Mouse (Mus musculus) layer of hippocampus, adult 2 months (tissue): ENCODE data around the gene Izumo4. TPM values are rescaled to one million over a fixed set of nuclear protein-coding genes. Genes with fewer than 3 reads are reported as not detected.

Source experiments
- DNase-seq, 2 experiments: peaks; one replicate each; pipeline ENCODE4 v3.0.0; 2022; ENCODE audit warnings: low spot score in 2 of 2
- H3K27ac ChIP-seq: fragments of 200-600 bp; 2 replicates; pipeline ENCODE4 v1.8.1; 2022
- H3K4me3 ChIP-seq: fragments of 200-600 bp; 2 replicates; pipeline ENCODE4 v1.8.1; 2022; ENCODE audit warnings: mild to moderate bottlenecking
- CTCF ChIP-seq: fragments of 200-600 bp; conservative IDR thresholded peaks from 2 replicates; pipeline ENCODE4 v1.8.1; 2022; ENCODE audit warnings: antibody characterized with exemption, mild to moderate bottlenecking, moderate library complexity
- long read RNA-seq, 2 experiments: library from polyadenylated mRNA; stranded (forward); transcript quantifications; one replicate each; pipeline ENCODE4 v2.0.0; 2021; ENCODE audit warnings: borderline mapping rate in 2 of 2
- total RNA-seq, 2 experiments: library from RNA; stranded (reverse); gene quantifications; 2 replicates each; pipeline ENCODE4 v1.2.3; 2021

Gene Izumo4
- 10 to 100 TPM; 65.0 to 69.0 TPM for total RNA-seq
- long read RNA-seq, experiment 1, partial matches to known transcripts: 0 of 30 reads
- long read RNA-seq, experiment 1, other reads (novel, unspliced or antisense): 30 of 30 reads
- long read RNA-seq, experiment 2, partial matches to known transcripts: 1 of 23 reads
- long read RNA-seq, experiment 2, other reads (novel, unspliced or antisense): 22 of 23 reads

DNA sequence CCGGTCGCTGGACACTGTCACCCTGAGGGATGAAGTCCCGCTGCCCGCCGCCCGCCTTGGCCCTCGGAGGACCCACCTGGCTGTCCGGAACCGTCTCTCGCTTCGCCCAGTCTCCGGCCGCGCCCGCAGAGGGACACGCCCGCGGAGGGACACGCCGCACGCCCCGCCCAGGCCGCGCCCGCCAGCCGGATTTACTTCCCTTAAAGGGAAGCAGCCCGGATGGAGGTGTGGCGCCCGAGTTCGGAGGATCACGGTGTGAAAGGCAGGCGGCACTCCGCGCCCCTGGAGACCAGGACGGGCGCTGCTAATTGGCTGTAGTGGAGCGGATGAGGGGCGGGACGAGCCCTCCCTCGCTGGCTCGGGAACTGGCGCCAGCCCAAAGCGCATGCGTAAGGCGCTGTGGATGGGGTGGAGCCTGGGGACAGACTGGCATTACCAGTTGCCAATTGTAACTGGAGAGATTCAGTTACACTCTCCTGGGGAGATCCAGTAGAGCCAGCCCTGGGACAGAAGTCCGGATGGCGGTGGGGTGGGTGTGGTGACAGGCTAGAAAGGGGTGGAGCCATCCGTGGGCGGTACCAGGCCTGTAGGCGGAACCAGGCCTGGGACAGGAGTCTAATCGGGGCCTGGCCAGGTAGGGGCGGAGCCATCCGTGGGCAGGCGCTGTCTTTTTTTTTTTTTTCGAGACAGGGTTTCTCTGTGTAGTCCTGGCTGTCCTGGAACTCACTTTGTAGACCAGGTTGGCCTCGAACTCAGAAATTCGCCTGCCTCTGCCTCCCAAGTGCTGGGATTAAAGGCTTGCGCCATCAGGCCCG lies at the start of gene Izumo4, which contains the start of gene Mob3a:
TSS of gene Izumo4 (plus strand) at position 464 of the 815 bp plus-strand sequence.
TSS of gene Mob3a (minus strand) at position 257 of the 815 bp plus-strand sequence.
- DNase-seq: peak; percentile 98 to 100
- Histone ChIP-seq H3K27ac (peak within 1 kb of the TSS; percentile 91), H3K4me3 (peak within 1 kb of the TSS; percentile 81)
- TF ChIP-seq CTCF: peak; percentile 47

DNA sequence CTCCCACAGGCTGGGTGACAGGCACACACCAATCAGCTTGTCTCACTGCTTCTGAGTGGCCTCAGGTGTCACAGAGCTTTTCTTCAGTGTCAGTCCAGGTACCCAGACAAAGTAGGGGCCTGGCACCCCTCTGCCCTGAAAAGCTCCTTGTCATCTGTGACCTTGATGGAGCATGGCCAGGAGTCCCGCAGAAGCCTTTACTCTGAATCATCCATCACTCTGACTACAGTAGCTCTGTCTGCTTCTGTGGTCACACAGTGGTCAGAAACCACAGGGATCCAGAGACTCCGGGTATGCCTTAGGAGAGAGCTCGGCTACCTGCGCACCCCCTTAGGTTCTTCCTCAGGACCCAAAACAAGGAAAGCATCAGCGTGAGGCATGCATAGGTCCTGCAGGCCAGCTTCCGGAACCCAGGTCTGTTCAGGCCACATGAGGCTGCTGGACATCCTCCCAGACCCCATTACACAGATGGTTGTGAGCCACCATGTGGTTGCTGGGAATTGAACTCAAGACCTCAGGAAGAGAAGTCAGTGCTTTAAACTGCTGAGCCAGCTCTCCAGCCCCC lies 48.7 kb upstream of the Izumo4 start:
- no peak overlapping the region for H3K27ac ChIP-seq
- no peak for DNase-seq
- TF ChIP-seq CTCF: no peak
- no peak overlapping the region for H3K4me3 ChIP-seq

DNA sequence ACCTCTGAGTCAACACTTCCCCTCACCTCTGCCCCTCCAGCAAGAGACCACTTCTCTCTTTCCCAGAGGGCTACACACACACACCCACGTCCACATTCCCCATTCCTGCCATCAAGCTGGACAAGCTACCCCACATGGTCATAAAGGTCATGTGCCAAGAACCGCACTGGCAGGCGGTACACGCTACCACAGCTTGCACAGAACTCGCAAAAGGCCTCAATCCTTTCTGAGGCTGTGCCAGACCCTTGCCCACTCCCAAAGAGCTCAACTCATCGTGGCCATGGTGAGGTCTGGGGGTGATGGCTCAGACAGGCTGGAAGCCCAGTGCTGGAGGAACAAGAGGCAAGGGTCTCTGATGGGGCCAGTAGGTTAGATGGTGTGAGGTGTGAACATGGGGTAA lies 47.1 kb upstream of the Izumo4 start:
- H3K4me3 ChIP-seq: peak overlapping the region; percentile 77; the same call in 1 of the 2 replicates
- no peak for TF ChIP-seq CTCF
- no peak for DNase-seq
- H3K27ac ChIP-seq: no peak overlapping the region; the same call in 1 of the 2 replicates

DNA sequence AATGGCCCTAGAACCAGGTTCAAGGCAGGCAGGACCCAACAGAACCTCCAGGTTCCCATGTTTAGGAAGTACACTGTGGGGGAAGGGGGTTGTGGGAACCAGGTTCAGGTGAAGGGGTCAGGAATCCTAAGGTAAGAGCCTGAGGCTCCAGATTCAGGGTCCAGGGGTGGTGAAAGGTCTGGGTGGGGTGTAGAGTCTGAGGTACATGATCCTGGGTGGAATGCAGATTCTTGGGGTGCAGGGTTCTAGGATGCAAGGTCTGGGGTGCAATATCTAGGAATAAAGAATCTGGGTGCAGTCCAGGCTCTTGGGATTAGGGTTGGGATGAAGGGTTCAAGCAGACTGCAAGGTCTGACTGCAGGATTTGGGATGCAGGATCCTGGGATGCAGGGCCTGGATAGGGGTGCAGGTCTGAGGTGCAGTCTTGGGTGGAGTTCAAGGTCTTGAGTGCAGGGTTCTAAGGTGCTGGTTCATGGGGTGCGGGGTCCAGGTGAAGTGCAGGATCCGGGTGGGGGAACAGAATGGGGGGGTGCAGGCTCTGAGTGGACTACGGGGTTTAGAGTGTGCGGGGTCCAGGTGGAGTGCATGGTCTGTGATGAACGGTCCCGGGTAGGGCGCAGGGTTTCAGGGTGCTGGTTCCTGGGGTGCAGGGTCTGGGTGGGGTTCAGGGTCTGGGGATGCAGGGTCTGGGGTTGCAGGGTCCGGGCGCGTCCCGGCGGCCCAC lies 46.4 kb upstream of the Izumo4 start:
- Histone ChIP-seq H3K27ac (peak overlapping the region; percentile 90), H3K4me3 (peak overlapping the region; percentile 77)
- TF ChIP-seq CTCF: no peak
- DNase-seq: no peak

DNA sequence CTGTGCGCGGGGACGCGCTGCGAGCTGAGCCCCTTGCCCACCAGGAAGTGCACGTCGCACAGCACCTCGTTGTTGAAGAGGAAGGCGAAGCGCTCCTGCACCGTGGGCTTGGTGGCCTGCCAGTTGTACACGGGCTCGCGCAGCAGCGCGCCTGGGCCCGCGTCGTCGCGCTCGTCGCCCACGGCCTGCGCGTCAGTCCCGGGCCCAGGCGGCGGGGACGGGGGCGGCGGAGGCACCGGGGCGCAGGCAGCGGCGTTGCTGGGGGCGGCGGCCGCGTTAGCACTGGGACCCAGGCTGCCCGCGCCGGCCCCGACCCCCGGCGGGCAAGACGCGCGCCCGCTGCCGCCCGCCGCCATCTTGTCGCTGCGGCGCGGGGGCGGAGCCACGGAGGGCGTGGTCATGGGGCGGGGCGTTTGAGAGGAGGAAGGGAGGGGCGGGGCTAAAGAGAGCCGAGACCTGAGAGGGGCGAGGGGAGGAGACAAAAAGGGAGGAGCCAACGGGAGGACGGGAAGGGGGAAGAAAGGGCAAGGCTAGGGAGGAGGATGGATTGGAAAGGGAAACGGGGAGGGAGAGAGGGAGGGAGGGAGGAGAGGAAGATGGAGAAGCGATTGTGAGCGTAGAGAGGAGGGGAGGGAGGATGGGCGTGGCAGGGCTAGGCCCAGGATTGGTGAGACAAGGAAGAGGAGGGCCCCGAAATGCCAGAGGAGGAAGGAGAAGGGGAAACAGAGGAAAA lies 45.7 kb upstream of the Izumo4 start:
- Histone ChIP-seq H3K27ac (peak overlapping the region; percentile 95), H3K4me3 (peak overlapping the region; percentile 77)
- peak; percentile 96 to 98 for DNase-seq
- TF ChIP-seq CTCF: no peak

DNA sequence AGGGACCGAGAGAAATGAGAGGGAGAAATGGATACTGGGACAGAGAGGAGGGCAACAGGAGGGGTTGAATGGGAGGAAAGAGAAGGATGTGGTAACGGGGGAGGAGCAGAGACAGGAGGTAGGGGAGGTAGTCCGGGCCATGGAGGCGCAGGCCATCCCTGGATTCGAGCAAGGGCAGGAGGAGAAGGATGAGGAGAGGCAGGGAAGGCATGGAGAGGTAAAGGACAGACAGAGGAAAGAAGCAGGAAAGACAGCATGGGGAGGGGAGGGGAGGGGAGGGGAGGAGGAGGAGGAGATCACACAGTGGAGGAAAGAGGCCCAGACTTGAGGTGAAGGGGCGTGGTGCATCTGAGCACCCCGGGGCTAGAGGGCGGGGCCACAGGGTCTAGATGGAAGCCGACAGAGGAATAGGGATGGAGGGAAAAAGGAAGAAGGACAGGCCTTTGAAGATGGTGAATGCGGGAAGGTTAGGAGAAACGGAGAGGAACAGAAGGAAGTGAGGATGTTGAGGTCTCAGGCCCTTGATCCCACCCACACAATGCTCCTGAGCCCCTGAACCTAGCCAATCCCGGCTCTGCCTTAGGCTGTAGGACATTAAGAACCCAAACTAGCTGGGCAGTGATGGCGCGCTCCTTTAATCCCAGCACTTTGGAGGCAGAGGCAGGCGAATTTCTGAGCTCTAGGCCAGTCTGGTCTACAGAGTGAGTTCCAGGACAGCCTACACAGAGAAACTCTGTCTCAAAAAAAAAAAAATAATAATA lies 44.9 kb upstream of the Izumo4 start, which contains the start of gene Btbd2:
TSS of gene Btbd2 (minus strand) at position 209 of the 761 bp plus-strand sequence.
- peak within 1 kb of the TSS; percentile 77 for H3K4me3 ChIP-seq
- no peak for DNase-seq
- H3K27ac ChIP-seq: peak within 1 kb of the TSS; percentile 95
- TF ChIP-seq CTCF: no peak

DNA sequence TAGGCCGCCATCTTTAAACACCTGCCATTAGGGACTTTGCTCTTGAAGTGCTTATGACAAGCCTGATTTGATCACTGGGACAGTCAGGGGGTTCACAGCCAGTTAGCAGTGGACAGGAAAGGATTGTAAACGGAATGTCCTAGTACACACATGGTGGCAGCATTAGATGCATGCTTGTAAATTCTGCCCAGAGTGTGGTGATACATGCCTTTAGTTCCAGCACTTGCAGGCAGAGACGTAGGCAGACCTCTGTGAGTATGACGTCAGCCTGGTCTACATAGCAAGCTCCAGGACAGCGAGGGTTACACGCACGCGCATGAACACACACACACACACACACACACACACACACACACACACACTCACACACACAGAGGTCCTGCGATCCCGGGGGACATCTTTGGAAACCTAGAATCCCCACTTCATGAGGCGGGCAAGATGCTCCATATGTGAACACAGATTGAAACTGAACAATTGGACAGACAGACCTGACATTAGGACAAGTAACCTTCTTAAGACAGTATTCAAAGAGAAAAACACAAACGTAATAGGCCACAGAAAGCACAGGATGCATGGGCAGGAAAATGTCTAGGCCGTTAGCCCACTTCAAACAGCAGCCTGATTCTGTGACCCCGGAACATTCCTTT lies 43.7 kb upstream of the Izumo4 start:
- DNase-seq: no peak
- 0 out of 2 replicates have a peak overlapping the region, but pooled peaks have one; percentile 56 for H3K27ac ChIP-seq
- TF ChIP-seq CTCF: no peak

DNA sequence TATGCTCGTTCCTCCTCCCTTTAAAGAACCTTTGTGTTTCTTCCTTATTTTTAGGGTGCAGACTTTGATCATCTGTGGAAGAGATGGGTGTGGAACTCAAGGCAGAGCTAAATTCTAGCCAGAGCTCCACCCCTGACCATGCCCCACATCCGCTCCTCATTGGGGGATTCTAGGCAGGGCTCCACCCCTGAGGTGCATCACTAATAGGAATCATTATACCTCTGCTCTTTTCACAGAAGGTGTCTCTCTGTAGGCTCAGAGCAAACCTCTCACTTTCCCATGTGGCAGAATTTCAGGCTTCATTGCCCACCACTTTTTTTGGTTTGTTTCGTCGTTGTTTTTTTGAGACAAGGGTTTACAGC lies 43.2 kb upstream of the Izumo4 start:
- no peak for DNase-seq
- Histone ChIP-seq H3K27ac (peak overlapping the region; percentile 56), H3K4me3 (no peak overlapping the region)
- no peak for TF ChIP-seq CTCF

More for the DNA sequence above, 43.7 kb upstream of the Izumo4 start:
- H3K4me3 ChIP-seq: no peak overlapping the region

DNA sequence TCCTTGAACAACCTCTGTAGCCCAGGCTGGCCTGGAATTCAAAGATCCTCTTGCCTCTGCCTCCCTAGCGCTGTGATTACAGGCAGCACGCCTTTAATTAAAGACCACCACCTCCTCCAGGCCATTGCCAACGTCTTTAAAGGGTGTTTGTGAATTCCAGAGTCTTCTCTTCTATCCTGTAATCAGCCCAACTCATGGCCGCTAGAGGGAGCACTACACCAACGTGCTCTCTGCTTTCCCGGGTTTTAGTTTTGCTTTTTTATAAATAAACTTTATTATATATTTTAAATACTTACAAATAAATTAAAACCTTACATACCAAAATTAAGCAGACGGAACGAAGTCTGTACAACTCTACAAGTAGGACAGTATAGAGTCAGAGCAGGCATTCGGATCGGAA lies 42.8 kb upstream of the Izumo4 start:
- peak; percentile 93 for TF ChIP-seq CTCF
- peak; percentile 58 to 81 for DNase-seq
- peak overlapping the region; percentile 56 for H3K27ac ChIP-seq
- peak overlapping the region; percentile 49 for H3K4me3 ChIP-seq

DNA sequence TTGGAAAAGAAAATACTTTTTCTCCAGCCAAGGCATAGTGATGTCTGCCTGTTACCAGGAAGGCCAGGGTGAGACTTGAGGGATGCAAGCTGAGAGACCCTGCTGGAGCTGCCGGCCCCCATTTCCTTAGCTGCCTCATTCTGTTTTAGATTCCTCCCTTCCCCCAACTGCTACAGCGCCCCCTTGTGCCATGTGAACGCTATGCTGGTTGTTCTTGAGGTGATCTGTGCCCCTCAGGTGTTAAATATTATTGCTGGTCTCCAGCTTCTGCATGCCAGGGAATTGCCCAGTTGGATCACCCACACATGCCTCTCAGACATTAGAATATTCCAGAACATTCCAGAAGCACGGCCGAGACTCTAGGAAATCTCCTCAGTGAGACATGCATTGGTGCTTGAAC lies 40.8 kb upstream of the Izumo4 start:
- DNase-seq: no peak
- no peak overlapping the region for H3K27ac ChIP-seq
- TF ChIP-seq CTCF: peak; percentile 76

DNA sequence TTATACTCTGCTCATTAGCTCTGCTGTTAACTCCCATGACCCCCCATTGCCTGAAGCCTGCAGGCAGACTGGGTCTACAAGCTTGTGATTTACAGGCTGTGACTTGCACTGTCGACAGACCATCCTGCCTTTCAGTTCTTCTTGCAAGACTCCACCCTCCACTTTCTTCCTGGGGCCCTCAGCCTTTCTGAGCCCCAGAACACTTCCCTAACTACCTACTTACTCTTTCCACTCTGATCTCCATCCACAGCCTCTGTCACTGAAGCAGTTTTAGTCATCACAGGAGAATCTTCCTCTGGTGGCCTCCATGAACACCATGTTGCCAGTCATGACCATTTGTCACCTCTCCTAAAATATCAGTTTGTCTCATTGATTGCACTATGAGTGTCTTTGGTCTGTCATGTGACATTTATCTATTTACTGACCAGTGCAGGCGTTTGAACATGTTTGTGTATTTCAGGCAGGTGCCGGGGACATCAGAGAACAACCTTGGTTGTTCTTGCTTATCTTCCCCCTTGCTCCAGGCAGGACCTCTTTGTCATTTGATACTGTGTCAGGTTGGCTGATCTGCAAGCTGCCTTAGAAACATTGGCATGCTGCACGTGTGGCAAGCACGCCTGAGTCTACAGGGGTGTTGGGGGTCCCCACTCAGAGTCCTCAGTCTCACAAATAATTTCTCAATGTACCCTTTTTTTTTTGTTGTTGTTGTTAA lies 38.3 kb upstream of the Izumo4 start:
- Histone ChIP-seq H3K27ac (peak overlapping the region; percentile 86; the same call in 1 of the 2 replicates), H3K4me3 (no peak overlapping the region)
- DNase-seq: no peak
- no peak for TF ChIP-seq CTCF

More for the DNA sequence above, 40.8 kb upstream of the Izumo4 start:
- H3K4me3 ChIP-seq: no peak overlapping the region
